Mouse (Mus musculus) thymus, adult 2 months (tissue): ENCODE data around the gene Ier5l.

Source experiments
- CTCF ChIP-seq: fragments of 200-500 bp; IDR thresholded peaks from 2 replicates; pipeline ENCODE4 v1.5.1; 2012; ENCODE audit warnings: mild to moderate bottlenecking, control low read depth, low read length, moderate library complexity, borderline replicate concordance; ENCODE audit not compliant: control insufficient read depth, poor library complexity, insufficient read depth; ENCODE audit errors: extremely low read depth
- POLR2A ChIP-seq: fragments of 200-500 bp; IDR thresholded peaks from 2 replicates; pipeline ENCODE4 v1.6.1; 2012; ENCODE audit warnings: mild to moderate bottlenecking, low read length, control low read depth, moderate library complexity; ENCODE audit not compliant: control insufficient read depth, poor library complexity, insufficient read depth; ENCODE audit errors: extremely low read depth

DNA sequence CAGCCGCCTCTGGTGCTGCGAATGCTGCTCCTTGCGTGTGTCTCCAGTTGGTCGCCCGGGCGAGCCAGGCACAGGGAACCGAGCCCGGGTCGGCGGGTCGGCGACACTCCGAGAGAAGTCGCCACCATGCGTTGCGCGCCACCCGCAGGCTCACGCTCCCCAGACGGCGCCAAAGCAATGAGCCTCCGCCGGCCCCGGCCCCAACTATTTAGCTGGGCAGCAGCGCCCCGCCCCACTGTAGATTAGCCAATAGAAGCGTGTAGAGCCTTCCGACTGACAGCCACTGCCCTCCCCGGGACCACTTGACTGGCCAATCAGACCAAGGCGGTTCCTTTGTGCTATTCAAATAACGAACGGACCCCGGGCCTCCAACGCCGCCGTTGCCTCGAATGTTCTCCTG, at the start of gene Ier5l:
- TF ChIP-seq CTCF (no peak), POLR2A (no peak)
